27 mouse cellular contexts compared by ENCODE assay signal in genomic region chr1:144179559-144179958, GRCm38 (mm10). TPM values are rescaled to one million over a fixed set of nuclear protein-coding genes. Genes with fewer than 3 reads are reported as not detected.
DNase-seq lines count a peak whose midpoint lies in the region; ATAC-seq and TF ChIP-seq lines count a peak whose summit lies in the region.
"Had no signal": no experiment of that assay in that cellular context is flagged by ENCODE, and none has a peak within 500 bp of the region (broad histone marks: within the 10 kb centered on the region; RNA-seq: fewer than 3 reads in every experiment).

No protein-coding gene starts in this region.

- no peaks in the 10 kb centered on the region for H3K36me3 ChIP-seq in hindbrain, postnatal 0 days (ENCODE audit: insufficient read depth, low read length)
- H3K36me3 ChIP-seq in hindbrain, embryonic 10.5 days: no peaks in the 10 kb centered on the region
- H3K36me3 ChIP-seq: G1E; hindbrain, embryonic 12.5 days; limb, embryonic 12.5 days; liver, embryonic 15.5 days had no signal

- peak; percentile 13; the same call in 1 of the 2 replicates for TF ChIP-seq CTCF in hindbrain, postnatal 0 days (IDR thresholded peaks at IDR 0.05; ENCODE audit: low read depth)

- no peaks in the 10 kb centered on the region for H3K4me1 ChIP-seq in hindbrain, postnatal 0 days (ENCODE audit: insufficient read depth, low read length)
- peaks cover 16% of the 10 kb centered on the region; the same call in 1 of the 2 replicates for H3K4me1 ChIP-seq in hindbrain, embryonic 10.5 days (replicated peaks)
- H3K4me1 ChIP-seq: limb, embryonic 12.5 days; liver, embryonic 15.5 days had no signal

- no peaks in the 10 kb centered on the region for H3K27me3 ChIP-seq in hindbrain, postnatal 0 days (ENCODE audit: insufficient read depth, low read length)
- H3K27me3 ChIP-seq in hindbrain, embryonic 10.5 days (ENCODE audit: insufficient read depth, poor library complexity, severe bottlenecking): no peaks in the 10 kb centered on the region; the same call in 1 of the 2 replicates
- H3K27me3 ChIP-seq: hindbrain, embryonic 12.5 days; limb, embryonic 12.5 days; liver, embryonic 15.5 days had no signal

- H3K9me3 ChIP-seq in hindbrain, postnatal 0 days (ENCODE audit: low read length): no peaks in the 10 kb centered on the region
- no peaks in the 10 kb centered on the region for H3K9me3 ChIP-seq in hindbrain, embryonic 10.5 days
- H3K9me3 ChIP-seq: G1E; hindbrain, embryonic 12.5 days; limb, embryonic 12.5 days; liver, embryonic 15.5 days had no signal

- no peak overlapping the region for H3K27ac ChIP-seq in hindbrain, postnatal 0 days
- no peak overlapping the region for H3K27ac ChIP-seq in hindbrain, embryonic 10.5 days
- H3K27ac ChIP-seq: hindbrain, embryonic 12.5 days; limb, embryonic 12.5 days; liver, embryonic 15.5 days had no signal

- ATAC-seq in hindbrain, postnatal 0 days: no peak
- no peak for ATAC-seq in cerebellum, adult (ENCODE audit: insufficient number of reproducible peaks, low FRiP score, low TSS enrichment)
- ATAC-seq: forebrain, embryonic 16.5 days; midbrain, embryonic 16.5 days had no signal

- H3K9ac ChIP-seq in hindbrain, postnatal 0 days (replicated peaks; ENCODE audit: low read length): no peak overlapping the region
- H3K9ac ChIP-seq: hindbrain, embryonic 12.5 days; limb, embryonic 12.5 days; liver, embryonic 15.5 days had no signal

- 92% methylated on average over 4 of the region's 4 CpGs for WGBS in hindbrain, postnatal 0 days
- 91% methylated on average over 4 of the region's 4 CpGs for WGBS in hindbrain, embryonic 10.5 days

- H3K4me3 ChIP-seq in hindbrain, postnatal 0 days (ENCODE audit: low read length): no peak overlapping the region
- no peak overlapping the region for H3K4me3 ChIP-seq in hindbrain, embryonic 10.5 days
- H3K4me3 ChIP-seq: hindbrain, embryonic 12.5 days; limb, embryonic 12.5 days; liver, embryonic 15.5 days had no signal

- no peak for DNase-seq in hindbrain, postnatal 0 days (ENCODE audit: low spot score)
- no peak for DNase-seq in hindbrain, embryonic 10.5 days (ENCODE audit: low spot score)
- peak; percentile 13 for DNase-seq in thymus, postnatal 0 days (ENCODE audit: low spot score)
- no peak for DNase-seq in thymus, adult 18-20 months
- DNase-seq in ZHBTc4 (ENCODE audit: low read depth, low spot score): peak; percentile 43
- DNase-seq in right cerebral cortex, postnatal 10 days (ENCODE audit: low spot score in 2 of 2): no peak
- DNase-seq: adrenal gland, postnatal 10 days; cerebellum, adult 11-12 months; cerebellum, postnatal 14 days; embryo, embryonic 11 days; gastrocnemius, postnatal 25 days; heart, postnatal 10 days; kidney, adult 8-10 months; kidney, postnatal 36 days; layer of hippocampus, adult 9-11 months; lung, postnatal 14 days; thymus, postnatal 25 days had no signal

- no peak overlapping the region for H3K4me2 ChIP-seq in hindbrain, postnatal 0 days (ENCODE audit: low read depth, low read length)
- H3K4me2 ChIP-seq: heart, embryonic 11.5 days; hindbrain, embryonic 12.5 days; limb, embryonic 12.5 days; liver, embryonic 15.5 days had no signal

RNA-seq across cellular contexts. Expression of gene Rgs13, which starts 2.4 kb away (rescaled TPM):
- total RNA-seq in hindbrain, postnatal 0 days (2014; rRNA removed): 1.5 TPM in 2 replicates
- polyA plus RNA-seq in hindbrain, postnatal 0 days (2015; fragmentation: Nextera tagmentation; extraction: Ambion mirVana): 0.92 and 1.3 TPM in 2 replicates
- polyA plus RNA-seq in hindbrain, embryonic 10.5 days (2016; fragmentation: Nextera tagmentation; extraction: Ambion mirVana): 0.61 and 1.1 TPM in 2 replicates
- polyA plus RNA-seq in thymus, postnatal 0 days (2015; fragmentation: Nextera tagmentation; extraction: Ambion mirVana): 0.34 and 0.62 TPM in 2 replicates
- total RNA-seq: adrenal gland, postnatal 10 days; heart, postnatal 10 days; megakaryocyte-erythroid progenitor cell, adult 5-6 weeks had no signal
- polyA plus RNA-seq: heart, embryonic 11.5 days; intestine, embryonic 14.5 days; limb, embryonic 12.5 days; liver, embryonic 15.5 days had no signal

Comparison
In these comparisons a context has a peak if more than half of its experiments do, and no peak if none do; other contexts are left out.
1. DNase-seq: peak in thymus, postnatal 0 days (single experiment) and ZHBTc4 (single experiment); none in hindbrain, postnatal 0 days (single experiment), hindbrain, embryonic 10.5 days (single experiment), thymus, adult 18-20 months (0 of 2) and right cerebral cortex, postnatal 10 days (0 of 2).